Mouse (Mus musculus): Measurements from ENCODE around the gene Triml2. TPM values are rescaled to one million over a fixed set of nuclear protein-coding genes. Genes with fewer than 3 reads are reported as not detected.

The Triml2 gene
- polyA plus RNA-seq, 2 experiments = not detected

GRCm38 (mm10) chr8:43182281-43182680 lies 1.9 kb downstream of the Triml2 start:
- Histone ChIP-seq H3K27ac (replicated peaks; ENCODE audit: low read depth, low read length) (no peak overlapping the region), H3K9ac (ENCODE audit: low read depth, low read length, severe bottlenecking) (no peak overlapping the region), H3K36me3 (ENCODE audit: control insufficient read depth, insufficient read depth, low read length) (no peaks in the 10 kb centered on the region), H3K27me3 (ENCODE audit: control insufficient read depth, insufficient read depth, low read length) (no peaks in the 10 kb centered on the region), H3K9me3 (ENCODE audit: control insufficient read depth, low read length) (no peaks in the 10 kb centered on the region; the same call in 1 of the 2 replicates), H3K4me3 (replicated peaks; ENCODE audit: low read length) (no peak overlapping the region), H3K4me2 (replicated peaks; ENCODE audit: low read depth, low read length, severe bottlenecking) (no peak overlapping the region), H3K4me1 (ENCODE audit: control insufficient read depth, insufficient read depth, low read length) (no peaks in the 10 kb centered on the region)
- DNase-seq (ENCODE audit: low spot score) = no peak
- 85% methylated on average over 2 of the region's 2 CpGs for WGBS
- no peak for ATAC-seq (ENCODE audit: low FRiP score, low read depth)
- no peak for TF ChIP-seq POLR2A (IDR thresholded peaks at IDR 0.05; ENCODE audit: borderline replicate concordance, extremely low read depth, insufficient read depth, insufficient read length)

- H3K4me1 ChIP-seq (ENCODE audit: control insufficient read depth, insufficient read depth, low read length) = no peaks in the 10 kb centered on the region
- H3K4me3 ChIP-seq (replicated peaks; ENCODE audit: low read length) = no peak overlapping the region
- no peak for ATAC-seq (ENCODE audit: low FRiP score, low read depth)
- H3K9me3 ChIP-seq (ENCODE audit: control insufficient read depth, low read length) = no peaks in the 10 kb centered on the region
- no peak overlapping the region for H3K27ac ChIP-seq (replicated peaks; ENCODE audit: low read depth, low read length)
- no peak overlapping the region for H3K4me2 ChIP-seq (replicated peaks; ENCODE audit: low read depth, low read length, severe bottlenecking)
- no peak for DNase-seq (ENCODE audit: low spot score)
- no peak overlapping the region for H3K9ac ChIP-seq (ENCODE audit: low read depth, low read length, severe bottlenecking)
- no peaks in the 10 kb centered on the region for H3K27me3 ChIP-seq (ENCODE audit: control insufficient read depth, insufficient read depth, low read length)
- no peaks in the 10 kb centered on the region for H3K36me3 ChIP-seq (ENCODE audit: control insufficient read depth, insufficient read depth, low read length)
- TF ChIP-seq POLR2A (IDR thresholded peaks at IDR 0.05; ENCODE audit: borderline replicate concordance, extremely low read depth, insufficient read depth, insufficient read length) = no peak
These were observed 35.2 kb downstream of the Triml2 start for GRCm38 (mm10) chr8:43215554-43215953.

- Histone ChIP-seq H3K27me3 (ENCODE audit: control insufficient read depth, insufficient read depth, low read length) (no peaks in the 10 kb centered on the region), H3K27ac (replicated peaks; ENCODE audit: low read depth, low read length) (no peak overlapping the region), H3K4me1 (ENCODE audit: control insufficient read depth, insufficient read depth, low read length) (no peaks in the 10 kb centered on the region), H3K9me3 (ENCODE audit: control insufficient read depth, low read length) (no peaks in the 10 kb centered on the region), H3K4me3 (replicated peaks; ENCODE audit: low read length) (no peak overlapping the region), H3K4me2 (replicated peaks; ENCODE audit: low read depth, low read length, severe bottlenecking) (no peak overlapping the region), H3K9ac (ENCODE audit: low read depth, low read length, severe bottlenecking) (no peak overlapping the region), H3K36me3 (ENCODE audit: control insufficient read depth, insufficient read depth, low read length) (no peaks in the 10 kb centered on the region)
- TF ChIP-seq POLR2A (IDR thresholded peaks at IDR 0.05; ENCODE audit: borderline replicate concordance, extremely low read depth, insufficient read depth, insufficient read length) = no peak
- no peak for DNase-seq (ENCODE audit: low spot score)
- no peak for ATAC-seq (ENCODE audit: low FRiP score, low read depth)
- WGBS = 70% methylated on average over 3 of the region's 3 CpGs
These were observed 63.0 kb downstream of the Triml2 start for GRCm38 (mm10) chr8:43243326-43243725.

Other genes starting within 250 kb of the Triml2 start
- gene Triml1, start 39.1 kb upstream of the Triml2 start, polyA plus RNA-seq (2012; rRNA removed) = 0.06 TPM in 1 of 2 replicates, not detected in the other
- gene Triml1, start 39.1 kb upstream of the Triml2 start, polyA plus RNA-seq (2014; fragmentation: Nextera tagmentation; extraction: Ambion mirVana) = not detected in 2 replicates
- 0.04 and 0.05 TPM in 2 replicates for gene Zfp42, start 126.4 kb downstream of the Triml2 start, polyA plus RNA-seq (2012; rRNA removed)
- 0.10 and 0.18 TPM in 2 replicates for gene Zfp42, start 126.4 kb downstream of the Triml2 start, polyA plus RNA-seq (2014; fragmentation: Nextera tagmentation; extraction: Ambion mirVana)

All from limb, embryonic 14.5 days (tissue).